18 mouse cellular contexts compared by ENCODE assay signal in genomic region chr15:83847512-83847911, GRCm38 (mm10).
DNase-seq lines count a peak whose midpoint lies in the region; ATAC-seq and TF ChIP-seq lines count a peak whose summit lies in the region.
"Had no signal": no experiment of that assay in that cellular context is flagged by ENCODE, and none has a peak within 500 bp of the region (broad histone marks: within the 10 kb centered on the region; RNA-seq: fewer than 3 reads in every experiment).

No protein-coding gene starts in this region.

- no peak overlapping the region for H3K4me2 ChIP-seq in forebrain, embryonic 13.5 days
- no peak overlapping the region for H3K4me2 ChIP-seq in hindbrain, embryonic 15.5 days
- no peak overlapping the region for H3K4me2 ChIP-seq in neural tube, embryonic 15.5 days
- H3K4me2 ChIP-seq: embryonic facial prominence, embryonic 15.5 days; kidney, embryonic 15.5 days; liver, embryonic 11.5 days; lung, embryonic 15.5 days; stomach, embryonic 15.5 days had no signal

- intact Hi-C loops in left cerebral cortex, adult 2 months (cut with DNase I) = no loop called here

- WGBS in forebrain, embryonic 13.5 days = 78% methylated on average over 4 of the region's 4 CpGs
- WGBS in hindbrain, embryonic 15.5 days = 58% methylated on average over 4 of the region's 4 CpGs
- 70% methylated on average over 4 of the region's 4 CpGs for WGBS in neural tube, embryonic 15.5 days

- H3K9me3 ChIP-seq in forebrain, embryonic 13.5 days (replicated peaks) = no peaks in the 10 kb centered on the region
- no peaks in the 10 kb centered on the region for H3K9me3 ChIP-seq in hindbrain, embryonic 15.5 days
- H3K9me3 ChIP-seq in neural tube, embryonic 15.5 days (replicated peaks) = no peaks in the 10 kb centered on the region
- H3K9me3 ChIP-seq: embryonic facial prominence, embryonic 15.5 days; kidney, embryonic 15.5 days; lung, embryonic 15.5 days; stomach, embryonic 15.5 days had no signal

- TF ChIP-seq CTCF in left cerebral cortex, adult 2 months (IDR thresholded peaks at IDR 0.05) = no peak

- H3K9ac ChIP-seq in forebrain, embryonic 13.5 days = no peak overlapping the region
- no peak overlapping the region for H3K9ac ChIP-seq in hindbrain, embryonic 15.5 days
- no peak overlapping the region for H3K9ac ChIP-seq in neural tube, embryonic 15.5 days (replicated peaks)
- H3K9ac ChIP-seq: embryonic facial prominence, embryonic 15.5 days; kidney, embryonic 15.5 days; lung, embryonic 15.5 days; stomach, embryonic 15.5 days had no signal

- no peaks in the 10 kb centered on the region for H3K27me3 ChIP-seq in forebrain, embryonic 13.5 days
- H3K27me3 ChIP-seq in hindbrain, embryonic 15.5 days = no peaks in the 10 kb centered on the region
- no peaks in the 10 kb centered on the region for H3K27me3 ChIP-seq in neural tube, embryonic 15.5 days (replicated peaks)
- H3K27me3 ChIP-seq: lung, embryonic 15.5 days; stomach, embryonic 15.5 days had no signal

- H3K36me3 ChIP-seq in forebrain, embryonic 13.5 days (ENCODE audit: poor library complexity, severe bottlenecking) = no peaks in the 10 kb centered on the region
- H3K36me3 ChIP-seq in hindbrain, embryonic 15.5 days = no peaks in the 10 kb centered on the region
- no peaks in the 10 kb centered on the region for H3K36me3 ChIP-seq in neural tube, embryonic 15.5 days
- H3K36me3 ChIP-seq: embryonic facial prominence, embryonic 15.5 days; kidney, embryonic 15.5 days; lung, embryonic 15.5 days; stomach, embryonic 15.5 days had no signal

- peak overlapping the region; percentile 87 for H3K27ac ChIP-seq in left cerebral cortex, adult 2 months
- peak overlapping the region; percentile 79 for H3K27ac ChIP-seq in forebrain, embryonic 13.5 days
- peak overlapping the region; percentile 78 for H3K27ac ChIP-seq in hindbrain, embryonic 15.5 days (replicated peaks)
- peak overlapping the region; percentile 69 for H3K27ac ChIP-seq in neural tube, embryonic 15.5 days (replicated peaks)
- H3K27ac ChIP-seq: embryonic facial prominence, embryonic 15.5 days; kidney, embryonic 15.5 days; lung, embryonic 15.5 days; stomach, embryonic 15.5 days had no signal

- H3K4me1 ChIP-seq in forebrain, embryonic 13.5 days = peaks cover 70% of the 10 kb centered on the region
- peaks cover 67% of the 10 kb centered on the region for H3K4me1 ChIP-seq in hindbrain, embryonic 15.5 days (replicated peaks)
- H3K4me1 ChIP-seq in neural tube, embryonic 15.5 days = peaks cover 56% of the 10 kb centered on the region
- H3K4me1 ChIP-seq: kidney, embryonic 15.5 days; lung, embryonic 15.5 days; stomach, embryonic 15.5 days had no signal

- ATAC-seq in forebrain, embryonic 13.5 days = no peak
- ATAC-seq in hindbrain, embryonic 15.5 days (ENCODE audit: low FRiP score, low read depth) = no peak
- no peak for ATAC-seq in neural tube, embryonic 15.5 days (ENCODE audit: low FRiP score)
- ATAC-seq in inflammation-experienced regulatory T-cells, adult 6 months = no peak

- H3K4me3 ChIP-seq in left cerebral cortex, adult 2 months = no peak overlapping the region
- H3K4me3 ChIP-seq in forebrain, embryonic 13.5 days = no peak overlapping the region
- H3K4me3 ChIP-seq in hindbrain, embryonic 15.5 days = no peak overlapping the region
- H3K4me3 ChIP-seq in neural tube, embryonic 15.5 days (replicated peaks) = no peak overlapping the region
- H3K4me3 ChIP-seq: embryonic facial prominence, embryonic 15.5 days; kidney, embryonic 15.5 days; lung, embryonic 15.5 days; myocyte; stomach, embryonic 15.5 days had no signal

- DNase-seq in left cerebral cortex, adult 2 months (ENCODE audit: extremely low spot score in 1 of 2, low spot score in 2 of 2) = no peak
- no peak for DNase-seq in left cerebral cortex, adult 8-10 months (ENCODE audit: low spot score in 2 of 2)
- DNase-seq in spleen, postnatal 4 days (ENCODE audit: low spot score in 2 of 2) = no peak
- no peak for DNase-seq in gastrocnemius, adult 8-10 months (ENCODE audit: low spot score in 2 of 2)
- DNase-seq: adrenal gland, adult 2 months; cerebellum, adult 2 months; left cerebral cortex, postnatal 4 days; thymus, postnatal 14 days had no signal
